Mouse (Mus musculus) kidney, adult 2 months (tissue): ENCODE measurements at regions not wholly inside any gene's neighbourhood (a gene's known extent, or its start where the extent isn't known, plus 50 kb on each side); places are given as distances from the start of the nearest gene placed in this dataset.
"Not testable (repeated sequence)": the region's sequence is repeated elsewhere in the genome, so short reads cannot be mapped to it uniquely, and the experiment has no call there.

Source experiments
- DNase-seq: peaks from one replicate; pipeline ENCODE4 v3.0.0; 2021
- H3K27ac ChIP-seq: fragments of 200-500 bp; 2 replicates; pipeline ENCODE4 v1.5.1; 2012; ENCODE audit warnings: low read depth, low read length, control low read depth, inconsistent platforms; ENCODE audit not compliant: insufficient read depth
- H3K27me3 ChIP-seq: fragments of 200-500 bp; replicated peaks from 2 replicates; pipeline ENCODE4 v1.6.1; 2012; ENCODE audit warnings: mild to moderate bottlenecking, moderate library complexity, low read length, inconsistent platforms; ENCODE audit not compliant: control insufficient read depth, insufficient read depth
- H3K36me3 ChIP-seq: fragments of 200-500 bp; 2 replicates; pipeline ENCODE4 v1.6.1; 2012; ENCODE audit warnings: mild to moderate bottlenecking, moderate library complexity, low read length, inconsistent platforms; ENCODE audit not compliant: control insufficient read depth, insufficient read depth
- H3K4me1 ChIP-seq: fragments of 200-500 bp; 2 replicates; pipeline ENCODE4 v1.6.1; 2011; ENCODE audit warnings: low read length; ENCODE audit not compliant: control insufficient read depth, insufficient read depth
- H3K4me3 ChIP-seq: fragments of 200-500 bp; 2 replicates; pipeline ENCODE4 v1.5.1; 2011; ENCODE audit warnings: mild to moderate bottlenecking, low read depth, low read length, control low read depth; ENCODE audit not compliant: insufficient read depth
- CTCF ChIP-seq: fragments of 200-500 bp; conservative IDR thresholded peaks from 2 replicates; pipeline ENCODE4 v1.5.1; 2011; ENCODE audit warnings: low read depth, mild to moderate bottlenecking, control low read depth, low read length, moderate library complexity, mixed read lengths; ENCODE audit not compliant: insufficient read depth, insufficient read length
- POLR2A ChIP-seq: fragments of 200-500 bp; IDR thresholded peaks from one replicate; pipeline ENCODE4 v1.6.1; 2011; ENCODE audit warnings: low read depth, low read length, control low read depth
- WGBS: fragments of 180-500 bp; shearing (Covaris S2); methylation state at CpG from one replicate; pipeline ENCODE4 v1.1.7; 2018; 5-methylcytosine and 5-hydroxymethylcytosine counted together

- TF ChIP-seq CTCF (no peak), POLR2A (no peak)
- H3K36me3 ChIP-seq: no peaks in the 10 kb centered on the region
- H3K4me1 ChIP-seq: no peaks in the 10 kb centered on the region
- no peaks in the 10 kb centered on the region for H3K27me3 ChIP-seq
- H3K4me3 ChIP-seq: no peak overlapping the region
- H3K27ac ChIP-seq: no peak overlapping the region
- DNase-seq: no peak
These were observed 153.9 kb upstream of the Ube2e1 start for GRCm38 (mm10) chr14:18485526-18485925.

- H3K4me1 ChIP-seq: no peaks in the 10 kb centered on the region
- no peaks in the 10 kb centered on the region; the same call in 1 of the 2 replicates for H3K27me3 ChIP-seq
- no peak overlapping the region for H3K27ac ChIP-seq
- no peak overlapping the region for H3K4me3 ChIP-seq
- DNase-seq: no peak
- no peaks in the 10 kb centered on the region for H3K36me3 ChIP-seq
- WGBS: 78% methylated on average over 3 of the region's 3 CpGs
- TF ChIP-seq POLR2A: no peak
- TF ChIP-seq CTCF: no peak
These were observed 145.2 kb upstream of the Ube2e1 start for GRCm38 (mm10) chr14:18476795-18477320.

- Histone ChIP-seq H3K27ac (no peak overlapping the region), H3K4me3 (no peak overlapping the region), H3K27me3 (no peaks in the 10 kb centered on the region), H3K4me1 (no peaks in the 10 kb centered on the region), H3K36me3 (no peaks in the 10 kb centered on the region)
- DNase-seq: peak; percentile 5
- TF ChIP-seq CTCF (no peak), POLR2A (no peak)
- WGBS: 64% methylated on average over 3 of the region's 3 CpGs
These were observed 137.0 kb upstream of the Ube2e1 start for GRCm38 (mm10) chr14:18468611-18469010.

- DNase-seq, H3K27me3 ChIP-seq, H3K27ac ChIP-seq, H3K4me3 ChIP-seq, H3K36me3 ChIP-seq, H3K4me1 ChIP-seq: not testable (repeated sequence)
- 82% methylated on average over 4 of the region's 4 CpGs for WGBS
These were observed 135.2 kb upstream of the Ube2e1 start for GRCm38 (mm10) chr14:18466864-18467263.

- DNase-seq, H3K36me3 ChIP-seq, H3K4me3 ChIP-seq, H3K27ac ChIP-seq, H3K4me1 ChIP-seq, H3K27me3 ChIP-seq: not testable (repeated sequence)
- 50% methylated on average over 5 of the region's 5 CpGs for WGBS
These were observed 132.5 kb upstream of the Ube2e1 start for GRCm38 (mm10) chr14:18464199-18464598.

- no peak for TF ChIP-seq CTCF
- no peak for TF ChIP-seq POLR2A
- H3K4me3 ChIP-seq: no peak overlapping the region
- WGBS: 49% methylated on average over 14 of the region's 14 CpGs
These were observed 131.7 kb upstream of the Ube2e1 start for GRCm38 (mm10) chr14:18463230-18463873.

GRCm38 (mm10) chr14:18462381-18462780, 130.7 kb upstream of the Ube2e1 start:
- no peak overlapping the region for H3K4me3 ChIP-seq
- H3K4me1 ChIP-seq: 0 out of 2 replicates have a peak, but pooled peaks cover 2% of the 10 kb centered on the region
- TF ChIP-seq POLR2A (no peak), CTCF (no peak)
- no peaks in the 10 kb centered on the region for H3K36me3 ChIP-seq
- no peaks in the 10 kb centered on the region for H3K27me3 ChIP-seq
- WGBS: 78% methylated on average over 4 of the region's 4 CpGs
- no peak for DNase-seq
- H3K27ac ChIP-seq: no peak overlapping the region

More at GRCm38 (mm10) chr14:18463230-18463873, 131.7 kb upstream of the Ube2e1 start:
- no peak for DNase-seq
- H3K36me3 ChIP-seq: no peaks in the 10 kb centered on the region
- no peak overlapping the region for H3K27ac ChIP-seq
- 0 out of 2 replicates have a peak, but pooled peaks cover 2% of the 10 kb centered on the region for H3K4me1 ChIP-seq
- H3K27me3 ChIP-seq: no peaks in the 10 kb centered on the region

GRCm38 (mm10) chr14:18448666-18449065, 117.0 kb upstream of the Ube2e1 start:
- H3K4me3 ChIP-seq: no peak overlapping the region
- no peaks in the 10 kb centered on the region for H3K4me1 ChIP-seq
- H3K27me3 ChIP-seq: no peaks in the 10 kb centered on the region
- TF ChIP-seq POLR2A: no peak
- no peak for TF ChIP-seq CTCF
- DNase-seq: no peak
- H3K36me3 ChIP-seq: no peaks in the 10 kb centered on the region
- no peak overlapping the region for H3K27ac ChIP-seq
- whole genome bisulfite sequencing: 54% methylated on average over 1 of the region's 1 CpGs
